Mouse (Mus musculus) E14TG2a.4 (cell line): Measurements from ENCODE around the gene Akr1c19.

Experiments used
- CTCF ChIP-seq: conservative IDR thresholded peaks from 2 replicates; pipeline ENCODE4 v1.5.1; 2014; ENCODE audit warnings: low read length
- NANOG ChIP-seq: IDR thresholded peaks from 2 replicates; pipeline ENCODE4 v1.6.1; 2014; ENCODE audit warnings: borderline replicate concordance, low read length, mixed read lengths
- POU5F1 ChIP-seq: IDR thresholded peaks from 2 replicates; pipeline ENCODE4 v1.6.1; 2014; ENCODE audit warnings: low read length, borderline replicate concordance

DNA sequence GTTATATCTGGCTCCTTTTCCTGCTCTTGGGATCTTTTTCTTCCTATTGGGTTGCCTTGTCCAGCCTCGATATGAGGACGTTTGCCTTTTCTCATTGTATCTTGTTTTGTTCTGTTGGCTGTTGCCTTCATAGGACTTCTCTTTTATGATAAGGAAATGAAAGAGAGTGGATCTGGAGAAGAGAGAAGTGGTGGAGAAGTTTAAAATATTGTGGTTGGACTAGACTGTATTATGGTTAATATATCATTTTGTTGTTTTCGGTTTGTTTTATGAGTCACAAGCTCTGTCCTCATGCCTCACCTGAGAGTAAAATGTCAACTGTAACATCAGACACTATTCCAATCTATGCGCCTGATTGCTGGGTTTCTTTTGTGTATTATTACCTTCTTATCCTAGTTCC lies 68.5 kb downstream of the Akr1c19 start:
- TF ChIP-seq CTCF (no peak), NANOG (no peak), POU5F1 (no peak)
